In the genomic region with DNA sequence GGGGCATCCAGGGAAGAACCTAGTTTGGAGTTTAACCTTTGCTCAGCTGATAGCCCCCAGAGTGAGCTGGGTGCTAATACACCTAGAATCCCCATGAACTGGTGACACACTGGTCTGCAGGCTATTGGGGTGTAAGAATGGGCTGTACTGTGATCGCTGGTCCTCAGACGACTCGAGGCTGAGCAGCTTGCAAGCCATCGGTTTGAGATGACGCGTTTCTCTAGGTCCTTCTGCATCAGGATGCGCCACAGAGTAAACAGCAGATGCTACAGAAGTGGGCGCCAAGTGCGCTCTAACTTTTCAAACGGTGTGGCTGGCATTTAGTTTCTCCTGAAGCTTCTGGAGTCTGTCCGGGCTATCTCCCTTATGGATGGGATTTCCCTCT, we compare ENCODE assay signal across 11 mouse cellular contexts. TPM values are rescaled to one million over a fixed set of nuclear protein-coding genes. Genes with fewer than 3 reads are reported as not detected.
DNase-seq lines count a peak whose midpoint lies in the region; ATAC-seq and TF ChIP-seq lines count a peak whose summit lies in the region.
"Had no signal": no experiment of that assay in that cellular context is flagged by ENCODE, and none has a peak within 500 bp of the region (broad histone marks: within the 10 kb centered on the region; RNA-seq: fewer than 3 reads in every experiment).

No protein-coding gene starts in this region.

- 0 out of 2 replicates have a peak overlapping the region, but pooled peaks have one; percentile 18 for H3K4me2 ChIP-seq in lung, embryonic 15.5 days
- no peak overlapping the region for H3K4me2 ChIP-seq in stomach, postnatal 0 days (replicated peaks; ENCODE audit: low read depth)
- H3K4me2 ChIP-seq: liver, embryonic 12.5 days had no signal

- peak; percentile 10 to 24 for DNase-seq in heart, adult 9 months (ENCODE audit: low spot score in 2 of 2)
- DNase-seq in heart, adult 8-10 months (ENCODE audit: low spot score): no peak
- DNase-seq in lung, adult 18-20 months: no peak
- DNase-seq in layer of hippocampus, adult 9-11 months: peak; percentile 30
- DNase-seq in stomach, postnatal 0 days (ENCODE audit: low spot score): no peak
- no peak for DNase-seq in gastrocnemius, postnatal 25 days
- no peak for DNase-seq in retina, postnatal 1 day
- DNase-seq: cerebellum, postnatal 25 days; kidney, adult 11 months had no signal

- peaks cover 14% of the 10 kb centered on the region; the same call in 1 of the 2 replicates for H3K4me1 ChIP-seq in lung, embryonic 15.5 days
- H3K4me1 ChIP-seq in stomach, postnatal 0 days (replicated peaks; ENCODE audit: control insufficient read depth, insufficient read depth): no peaks in the 10 kb centered on the region
- H3K4me1 ChIP-seq: liver, embryonic 12.5 days had no signal

- H3K27ac ChIP-seq in lung, embryonic 15.5 days: peak overlapping the region; percentile 84
- H3K27ac ChIP-seq in stomach, postnatal 0 days (replicated peaks): peak overlapping the region; percentile 89
- H3K27ac ChIP-seq: liver, embryonic 12.5 days had no signal

- no peaks in the 10 kb centered on the region for H3K27me3 ChIP-seq in lung, embryonic 15.5 days
- no peaks in the 10 kb centered on the region for H3K27me3 ChIP-seq in stomach, postnatal 0 days (ENCODE audit: control insufficient read depth, insufficient read depth, low read length)
- H3K27me3 ChIP-seq: liver, embryonic 12.5 days had no signal

- WGBS in lung, embryonic 15.5 days: 74% methylated on average over 11 of the region's 11 CpGs
- 54% methylated on average over 11 of the region's 11 CpGs for WGBS in stomach, postnatal 0 days

- no peak for TF ChIP-seq EP300 in stomach, postnatal 0 days (optimal IDR thresholded peaks at IDR 0.05)

- H3K9me3 ChIP-seq in lung, embryonic 15.5 days: no peaks in the 10 kb centered on the region
- H3K9me3 ChIP-seq in stomach, postnatal 0 days (ENCODE audit: control insufficient read depth, low read length): no peaks in the 10 kb centered on the region
- H3K9me3 ChIP-seq: liver, embryonic 12.5 days had no signal

- no peak for TF ChIP-seq CTCF in stomach, postnatal 0 days (IDR thresholded peaks at IDR 0.05; ENCODE audit: low read depth)

- no peak overlapping the region for H3K4me3 ChIP-seq in lung, embryonic 15.5 days
- H3K4me3 ChIP-seq in stomach, postnatal 0 days (ENCODE audit: low read depth, low read length): no peak overlapping the region
- H3K4me3 ChIP-seq: liver, embryonic 12.5 days had no signal

- H3K9ac ChIP-seq in lung, embryonic 15.5 days: no peak overlapping the region
- H3K9ac ChIP-seq in stomach, postnatal 0 days (ENCODE audit: low read length): no peak overlapping the region
- H3K9ac ChIP-seq: liver, embryonic 12.5 days had no signal

- H3K36me3 ChIP-seq in lung, embryonic 15.5 days: no peaks in the 10 kb centered on the region
- no peaks in the 10 kb centered on the region for H3K36me3 ChIP-seq in stomach, postnatal 0 days (ENCODE audit: control insufficient read depth, insufficient read depth, low read length)
- H3K36me3 ChIP-seq: liver, embryonic 12.5 days had no signal

- no peak; the same call in 1 of the 2 replicates for ATAC-seq in lung, embryonic 15.5 days (ENCODE audit: borderline replicate concordance, extremely low read depth, low FRiP score, low TSS enrichment)
- ATAC-seq in stomach, postnatal 0 days (ENCODE audit: low FRiP score, low TSS enrichment): peak; percentile 47; the same call in 1 of the 2 replicates
- ATAC-seq: liver, embryonic 12.5 days had no signal

RNA-seq across cellular contexts. Expression of gene Ccdc115, which starts 50.6 kb away (rescaled TPM):
- total RNA-seq in heart, adult 8-10 months (2022): 10 to 100 TPM; 12.6 to 15.3 (median 14.8) TPM
- polyA plus RNA-seq in lung, embryonic 15.5 days (2015; fragmentation: Nextera tagmentation; extraction: Ambion mirVana): 54.2 and 55.2 TPM in 2 replicates
- 37.1 and 39.3 TPM in 2 replicates for polyA plus RNA-seq in stomach, postnatal 0 days (2015; fragmentation: Nextera tagmentation; extraction: Ambion mirVana)
- 10 to 100 TPM; 10.2 to 10.8 TPM for total RNA-seq in gastrocnemius, postnatal 25 days (2021)

RNA-seq across cellular contexts. Expression of gene Imp4, which starts 50.8 kb away (rescaled TPM):
- total RNA-seq in heart, adult 8-10 months (2022): 10 to 100 TPM; 28.0 to 31.5 (median 30.4) TPM
- polyA plus RNA-seq in lung, embryonic 15.5 days (2015; fragmentation: Nextera tagmentation; extraction: Ambion mirVana): 80.1 and 82.4 TPM in 2 replicates
- 52.3 and 52.9 TPM in 2 replicates for polyA plus RNA-seq in stomach, postnatal 0 days (2015; fragmentation: Nextera tagmentation; extraction: Ambion mirVana)
- total RNA-seq in gastrocnemius, postnatal 25 days (2021): 10 to 100 TPM; 12.6 to 14.4 TPM

Comparison
In these comparisons a context has a peak if more than half of its experiments do, and no peak if none do; other contexts are left out.
1. DNase-seq: peak in heart, adult 9 months (2 of 2) and layer of hippocampus, adult 9-11 months (single experiment); none in heart, adult 8-10 months (single experiment), lung, adult 18-20 months (0 of 2), stomach, postnatal 0 days (single experiment), gastrocnemius, postnatal 25 days (single experiment) and retina, postnatal 1 day (single experiment).